In genomic region chr7:126896912-126897311, GRCm38 (mm10) we compare ENCODE assay signal across 9 mouse cellular contexts. TPM values are rescaled to one million over a fixed set of nuclear protein-coding genes. Genes with fewer than 3 reads are reported as not detected.
DNase-seq lines count a peak whose midpoint lies in the region; ATAC-seq and TF ChIP-seq lines count a peak whose summit lies in the region.
"Had no signal": no experiment of that assay in that cellular context is flagged by ENCODE, and none has a peak within 500 bp of the region (broad histone marks: within the 10 kb centered on the region; RNA-seq: fewer than 3 reads in every experiment).

No protein-coding gene starts in this region.

- H3K9me3 ChIP-seq in kidney, embryonic 15.5 days (replicated peaks) = no peaks in the 10 kb centered on the region
- H3K9me3 ChIP-seq in forebrain, embryonic 15.5 days = no peaks in the 10 kb centered on the region
- H3K9me3 ChIP-seq: embryonic facial prominence, embryonic 12.5 days had no signal

- H3K36me3 ChIP-seq in kidney, embryonic 15.5 days = peaks cover under 1% of the 10 kb centered on the region; the same call in 1 of the 2 replicates
- H3K36me3 ChIP-seq in forebrain, embryonic 15.5 days = no peaks in the 10 kb centered on the region
- peaks cover 13% of the 10 kb centered on the region for H3K36me3 ChIP-seq in macrophage (ENCODE audit: inconsistent target)
- H3K36me3 ChIP-seq: embryonic facial prominence, embryonic 12.5 days had no signal

- no peaks in the 10 kb centered on the region for H3K27me3 ChIP-seq in kidney, embryonic 15.5 days
- no peaks in the 10 kb centered on the region for H3K27me3 ChIP-seq in forebrain, embryonic 15.5 days
- H3K27me3 ChIP-seq: embryonic facial prominence, embryonic 12.5 days had no signal

- 83% methylated on average over 5 of the region's 5 CpGs for WGBS in kidney, embryonic 15.5 days
- WGBS in forebrain, embryonic 15.5 days = 86% methylated on average over 5 of the region's 5 CpGs
- WGBS in macrophage (ENCODE audit: missing documents) = 54% methylated on average over 5 of the region's 5 CpGs

- TF ChIP-seq CTCF in bone marrow macrophage, adult 2 months (IDR thresholded peaks at IDR 0.05; ENCODE audit: low read depth, low read length) = no peak

- peaks cover 16% of the 10 kb centered on the region for H3K4me1 ChIP-seq in kidney, embryonic 15.5 days
- H3K4me1 ChIP-seq in bone marrow macrophage, adult 2 months (ENCODE audit: control insufficient read depth, insufficient read depth, low read length) = peaks cover 23% of the 10 kb centered on the region
- peaks cover 16% of the 10 kb centered on the region for H3K4me1 ChIP-seq in forebrain, embryonic 15.5 days

- no peak for DNase-seq in kidney, postnatal 36 days
- no peak for DNase-seq in natural killer cell, adult 2 months (ENCODE audit: low spot score in 2 of 2)
- DNase-seq in layer of hippocampus, postnatal 10 days (ENCODE audit: low spot score in 2 of 2) = no peak
- DNase-seq in lung, postnatal 14 days = no peak

- ATAC-seq in kidney, embryonic 15.5 days (replicated peaks; ENCODE audit: low FRiP score) = no peak
- ATAC-seq in forebrain, embryonic 15.5 days (replicated peaks) = no peak

- H3K9ac ChIP-seq in kidney, embryonic 15.5 days = no peak overlapping the region
- H3K9ac ChIP-seq in forebrain, embryonic 15.5 days (replicated peaks) = 0 out of 2 replicates have a peak overlapping the region, but pooled peaks have one; percentile 66

- no peak overlapping the region for H3K4me3 ChIP-seq in kidney, embryonic 15.5 days (replicated peaks)
- peak overlapping the region; percentile 53 for H3K4me3 ChIP-seq in bone marrow macrophage, adult 2 months (ENCODE audit: insufficient read depth, low read length)
- no peak overlapping the region; the same call in 1 of the 2 replicates for H3K4me3 ChIP-seq in forebrain, embryonic 15.5 days
- H3K4me3 ChIP-seq in macrophage (ENCODE audit: inconsistent target) = peak overlapping the region; percentile 82

- peak overlapping the region; percentile 81 for H3K4me2 ChIP-seq in kidney, embryonic 15.5 days
- H3K4me2 ChIP-seq in forebrain, embryonic 15.5 days (replicated peaks) = peak overlapping the region; percentile 50; the same call in 1 of the 2 replicates

- no peak for TF ChIP-seq POLR2A in bone marrow macrophage, adult 2 months (IDR thresholded peaks at IDR 0.05; ENCODE audit: borderline replicate concordance, low read depth, low read length)

- no peak overlapping the region for H3K27ac ChIP-seq in kidney, embryonic 15.5 days
- peak overlapping the region; percentile 90 for H3K27ac ChIP-seq in bone marrow macrophage, adult 2 months (ENCODE audit: insufficient read depth, low read depth, low read length)
- H3K27ac ChIP-seq in forebrain, embryonic 15.5 days (replicated peaks) = no peak overlapping the region
- peak overlapping the region; percentile 98 for H3K27ac ChIP-seq in macrophage
- H3K27ac ChIP-seq: embryonic facial prominence, embryonic 12.5 days had no signal

- H3K79me2 ChIP-seq in macrophage (ENCODE audit: inconsistent target) = peaks cover 49% of the 10 kb centered on the region

RNA-seq across cellular contexts. Expression of gene Taok2, which starts 12.4 kb away (rescaled TPM):
- 45.8 and 54.2 TPM in 2 replicates for polyA plus RNA-seq in kidney, embryonic 15.5 days (2015; fragmentation: Nextera tagmentation; extraction: Ambion mirVana)
- polyA plus RNA-seq in bone marrow macrophage, adult 2 months (2012; ENCODE audit: insufficient read depth, insufficient read length, missing spikeins) = 58.5 and 66.8 TPM in 2 replicates
- polyA plus RNA-seq in forebrain, embryonic 15.5 days (2015; fragmentation: Nextera tagmentation; extraction: Ambion mirVana) = 54.1 and 56.8 TPM in 2 replicates
- 100 to 1,000 TPM in 20 of 26 experiments, 10 to 100 TPM in 6; 47.2 to 205 (median 151) TPM for total RNA-seq in macrophage (2018; cell fraction: chromatin; rRNA removed)
- total RNA-seq in macrophage (2018; cell fraction: cytosol; rRNA removed) = 10 to 100 TPM; 18.7 to 42.1 (median 29.5) TPM
- total RNA-seq in macrophage (2018; cell fraction: nucleus; rRNA removed) = 100 to 1,000 TPM in 19 of 26 experiments, 10 to 100 TPM in 7; 55.6 to 193 (median 126) TPM
- polyA plus RNA-seq in macrophage (2018) = 24.1 to 40.9 TPM (median 31.3 TPM) in 3 replicates
- total RNA-seq in layer of hippocampus, postnatal 10 days (2021) = 100 to 1,000 TPM; 147 to 167 TPM

RNA-seq across cellular contexts. Expression of gene Tmem219, which starts 25.8 kb away (rescaled TPM):
- 28.5 and 31.6 TPM in 2 replicates for polyA plus RNA-seq in kidney, embryonic 15.5 days (2015; fragmentation: Nextera tagmentation; extraction: Ambion mirVana)
- 74.2 and 75.9 TPM in 2 replicates for polyA plus RNA-seq in bone marrow macrophage, adult 2 months (2012; ENCODE audit: insufficient read depth, insufficient read length, missing spikeins)
- 36.2 and 38.6 TPM in 2 replicates for polyA plus RNA-seq in forebrain, embryonic 15.5 days (2015; fragmentation: Nextera tagmentation; extraction: Ambion mirVana)
- 100 to 1,000 TPM in 18 of 26 experiments, 10 to 100 TPM in 8; 32.3 to 243 (median 136) TPM for total RNA-seq in macrophage (2018; cell fraction: chromatin; rRNA removed)
- 100 to 1,000 TPM in 13 of 26 experiments, 10 to 100 TPM in 13; 70.1 to 165 (median 109) TPM for total RNA-seq in macrophage (2018; cell fraction: cytosol; rRNA removed)
- total RNA-seq in macrophage (2018; cell fraction: nucleus; rRNA removed) = 100 to 1,000 TPM in 17 of 26 experiments, 10 to 100 TPM in 9; 51.5 to 216 (median 121) TPM
- polyA plus RNA-seq in macrophage (2018) = 36.1 to 105 TPM (median 98.7 TPM) in 3 replicates
- 10 to 100 TPM; 23.6 to 28.3 TPM for total RNA-seq in layer of hippocampus, postnatal 10 days (2021)

RNA-seq across cellular contexts. Expression of gene Kctd13, which starts 31.8 kb away (rescaled TPM):
- 15.5 and 17.0 TPM in 2 replicates for polyA plus RNA-seq in kidney, embryonic 15.5 days (2015; fragmentation: Nextera tagmentation; extraction: Ambion mirVana)
- polyA plus RNA-seq in bone marrow macrophage, adult 2 months (2012; ENCODE audit: insufficient read depth, insufficient read length, missing spikeins) = 16.2 and 17.5 TPM in 2 replicates
- 132 and 136 TPM in 2 replicates for polyA plus RNA-seq in forebrain, embryonic 15.5 days (2015; fragmentation: Nextera tagmentation; extraction: Ambion mirVana)
- 10 to 100 TPM in 22 of 26 experiments, 1 to 10 TPM in 4; 5.8 to 50.7 (median 25.5) TPM for total RNA-seq in macrophage (2018; cell fraction: chromatin; rRNA removed)
- 10 to 100 TPM in 25 of 26 experiments, 1 to 10 TPM in 1; 9.5 to 22.4 (median 19.9) TPM for total RNA-seq in macrophage (2018; cell fraction: cytosol; rRNA removed)
- 10 to 100 TPM; 12.0 to 54.9 (median 24.4) TPM for total RNA-seq in macrophage (2018; cell fraction: nucleus; rRNA removed)
- 15.3 to 21.9 TPM (median 16.2 TPM) in 3 replicates for polyA plus RNA-seq in macrophage (2018)
- 100 to 1,000 TPM; 151 to 152 TPM for total RNA-seq in layer of hippocampus, postnatal 10 days (2021)

RNA-seq across cellular contexts. Expression of gene Ino80e, which starts 34.7 kb away (rescaled TPM):
- 88.9 and 91.0 TPM in 2 replicates for polyA plus RNA-seq in kidney, embryonic 15.5 days (2015; fragmentation: Nextera tagmentation; extraction: Ambion mirVana)
- 67.0 and 72.6 TPM in 2 replicates for polyA plus RNA-seq in bone marrow macrophage, adult 2 months (2012; ENCODE audit: insufficient read depth, insufficient read length, missing spikeins)
- 86.2 and 98.8 TPM in 2 replicates for polyA plus RNA-seq in forebrain, embryonic 15.5 days (2015; fragmentation: Nextera tagmentation; extraction: Ambion mirVana)
- 10 to 100 TPM; 17.3 to 81.3 (median 47.8) TPM for total RNA-seq in macrophage (2018; cell fraction: chromatin; rRNA removed)
- total RNA-seq in macrophage (2018; cell fraction: cytosol; rRNA removed) = 10 to 100 TPM; 27.4 to 49.8 (median 41.5) TPM
- 10 to 100 TPM; 15.0 to 64.5 (median 31.7) TPM for total RNA-seq in macrophage (2018; cell fraction: nucleus; rRNA removed)
- 34.7 to 59.9 TPM (median 57.7 TPM) in 3 replicates for polyA plus RNA-seq in macrophage (2018)
- 10 to 100 TPM; 56.1 to 58.8 TPM for total RNA-seq in layer of hippocampus, postnatal 10 days (2021)

RNA-seq across cellular contexts. Expression of gene Hirip3, which starts 35.1 kb away (rescaled TPM):
- 36.8 and 40.1 TPM in 2 replicates for polyA plus RNA-seq in kidney, embryonic 15.5 days (2015; fragmentation: Nextera tagmentation; extraction: Ambion mirVana)
- polyA plus RNA-seq in bone marrow macrophage, adult 2 months (2012; ENCODE audit: insufficient read depth, insufficient read length, missing spikeins) = 32.0 and 33.5 TPM in 2 replicates
- 30.7 and 31.8 TPM in 2 replicates for polyA plus RNA-seq in forebrain, embryonic 15.5 days (2015; fragmentation: Nextera tagmentation; extraction: Ambion mirVana)
- 10 to 100 TPM in 9 of 26 experiments, 1 to 10 TPM in 17; 1.5 to 19.1 (median 7.0) TPM for total RNA-seq in macrophage (2018; cell fraction: chromatin; rRNA removed)
- total RNA-seq in macrophage (2018; cell fraction: cytosol; rRNA removed) = 1 to 10 TPM; 1.4 to 4.0 (median 2.1) TPM
- total RNA-seq in macrophage (2018; cell fraction: nucleus; rRNA removed) = 10 to 100 TPM in 4 of 26 experiments, 1 to 10 TPM in 22; 1.4 to 37.0 (median 4.8) TPM
- 3.9 to 23.5 TPM (median 19.4 TPM) in 3 replicates for polyA plus RNA-seq in macrophage (2018)
- 10 to 100 TPM; 38.8 to 40.9 TPM for total RNA-seq in layer of hippocampus, postnatal 10 days (2021)

Comparison
In these comparisons a context has a peak if more than half of its experiments do, and no peak if none do; other contexts are left out.
1. H3K27ac ChIP-seq: peak in bone marrow macrophage, adult 2 months (single experiment) and macrophage (single experiment); none in kidney, embryonic 15.5 days (single experiment) and forebrain, embryonic 15.5 days (single experiment).
2. H3K4me3 ChIP-seq: peak in bone marrow macrophage, adult 2 months (single experiment) and macrophage (single experiment); none in kidney, embryonic 15.5 days (single experiment) and forebrain, embryonic 15.5 days (single experiment).